Mouse (Mus musculus): ENCODE results near the gene Adamts9. TPM values are rescaled to one million over a fixed set of nuclear protein-coding genes. Genes with fewer than 3 reads are reported as not detected.
A peak's percentile ranks its signal among the peaks of the same experiment; 100 is the strongest.

Gene Adamts9
- polyA plus RNA-seq, 1 experiment from 2014 or later = 14.2 TPM

- Histone ChIP-seq H3K4me3 (replicated peaks) (peak overlapping the region; percentile 24), H3K4me2 (peak overlapping the region; percentile 53), H3K36me3 (peaks cover 65% of the 10 kb centered on the region), H3K9ac (no peak overlapping the region), H3K4me1 (peaks cover 10% of the 10 kb centered on the region; the same call in 1 of the 2 replicates), H3K9me3 (replicated peaks) (no peaks in the 10 kb centered on the region), H3K27ac (no peak overlapping the region), H3K27me3 (no peaks in the 10 kb centered on the region)
- 20% methylated on average over 20 of the region's 20 CpGs for WGBS
- ATAC-seq (replicated peaks; ENCODE audit: low FRiP score) = peak; percentile 33; the same call in 1 of the 2 replicates
These were observed 156.5 kb downstream of the Adamts9 start for GRCm38 (mm10) chr6:92786701-92787375.

DNA sequence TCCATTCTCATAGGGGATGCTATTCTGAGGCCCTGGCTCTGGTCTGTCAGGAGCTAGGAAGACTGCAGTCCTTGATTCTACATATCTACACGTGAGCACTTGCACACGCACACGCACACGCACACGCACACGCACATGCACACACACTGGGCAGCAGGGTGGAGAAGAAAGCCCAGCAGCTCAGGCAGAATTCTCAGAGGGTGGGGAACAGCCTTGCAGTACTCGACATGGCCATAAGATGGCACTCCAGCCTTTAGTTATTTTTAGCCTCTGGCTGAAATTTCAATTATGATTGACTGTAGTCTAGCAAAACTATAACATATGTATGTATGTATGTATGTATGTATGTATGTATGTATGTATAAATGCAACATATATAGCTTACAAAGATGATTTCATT lies 158.5 kb downstream of the Adamts9 start:
- no peak for ATAC-seq (replicated peaks; ENCODE audit: low FRiP score)
- H3K36me3 ChIP-seq = peaks cover 56% of the 10 kb centered on the region
- no peak overlapping the region for H3K4me3 ChIP-seq (replicated peaks)
- H3K4me1 ChIP-seq = peaks cover 13% of the 10 kb centered on the region
- H3K9ac ChIP-seq = no peak overlapping the region
- H3K27me3 ChIP-seq = no peaks in the 10 kb centered on the region
- no peak overlapping the region for H3K27ac ChIP-seq
- no peak overlapping the region for H3K4me2 ChIP-seq
- no peaks in the 10 kb centered on the region for H3K9me3 ChIP-seq (replicated peaks)
- 23% methylated on average over 7 of the region's 7 CpGs for WGBS

DNA sequence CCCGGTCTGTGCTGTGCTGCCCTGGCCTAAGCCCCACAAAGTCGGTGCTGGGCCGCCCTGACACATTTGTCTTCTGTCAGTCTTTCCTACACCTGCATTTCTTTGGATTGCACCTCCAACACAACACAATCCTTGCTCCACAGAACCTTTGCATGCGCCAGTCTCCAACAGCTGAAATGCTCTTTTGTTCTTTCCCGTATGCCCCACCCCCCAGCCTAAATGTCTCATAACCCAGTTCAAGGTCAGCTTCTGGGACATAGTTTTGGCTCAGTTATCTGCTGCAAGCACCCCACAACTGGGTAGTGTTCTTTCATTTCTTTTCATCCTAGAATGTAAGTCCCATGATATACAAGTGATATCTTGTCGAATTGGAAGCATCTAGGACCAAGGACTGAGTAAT lies 161.8 kb downstream of the Adamts9 start:
- Histone ChIP-seq H3K9me3 (replicated peaks) (no peaks in the 10 kb centered on the region), H3K4me3 (replicated peaks) (no peak overlapping the region), H3K4me2 (no peak overlapping the region), H3K27ac (no peak overlapping the region), H3K9ac (no peak overlapping the region), H3K4me1 (peaks cover 5% of the 10 kb centered on the region; the same call in 1 of the 2 replicates), H3K36me3 (peaks cover 70% of the 10 kb centered on the region), H3K27me3 (no peaks in the 10 kb centered on the region)
- 88% methylated on average over 6 of the region's 6 CpGs for WGBS
- no peak for ATAC-seq (replicated peaks; ENCODE audit: low FRiP score)

- Histone ChIP-seq H3K9ac (no peak overlapping the region), H3K4me1 (peaks cover 5% of the 10 kb centered on the region; the same call in 1 of the 2 replicates), H3K9me3 (replicated peaks) (no peaks in the 10 kb centered on the region), H3K36me3 (peaks cover 69% of the 10 kb centered on the region), H3K27ac (no peak overlapping the region), H3K27me3 (no peaks in the 10 kb centered on the region), H3K4me3 (replicated peaks) (no peak overlapping the region), H3K4me2 (no peak overlapping the region)
- ATAC-seq (replicated peaks; ENCODE audit: low FRiP score) = no peak
- WGBS = 36% methylated on average over 5 of the region's 5 CpGs
These were observed 163.4 kb downstream of the Adamts9 start for GRCm38 (mm10) chr6:92779935-92780205.

DNA sequence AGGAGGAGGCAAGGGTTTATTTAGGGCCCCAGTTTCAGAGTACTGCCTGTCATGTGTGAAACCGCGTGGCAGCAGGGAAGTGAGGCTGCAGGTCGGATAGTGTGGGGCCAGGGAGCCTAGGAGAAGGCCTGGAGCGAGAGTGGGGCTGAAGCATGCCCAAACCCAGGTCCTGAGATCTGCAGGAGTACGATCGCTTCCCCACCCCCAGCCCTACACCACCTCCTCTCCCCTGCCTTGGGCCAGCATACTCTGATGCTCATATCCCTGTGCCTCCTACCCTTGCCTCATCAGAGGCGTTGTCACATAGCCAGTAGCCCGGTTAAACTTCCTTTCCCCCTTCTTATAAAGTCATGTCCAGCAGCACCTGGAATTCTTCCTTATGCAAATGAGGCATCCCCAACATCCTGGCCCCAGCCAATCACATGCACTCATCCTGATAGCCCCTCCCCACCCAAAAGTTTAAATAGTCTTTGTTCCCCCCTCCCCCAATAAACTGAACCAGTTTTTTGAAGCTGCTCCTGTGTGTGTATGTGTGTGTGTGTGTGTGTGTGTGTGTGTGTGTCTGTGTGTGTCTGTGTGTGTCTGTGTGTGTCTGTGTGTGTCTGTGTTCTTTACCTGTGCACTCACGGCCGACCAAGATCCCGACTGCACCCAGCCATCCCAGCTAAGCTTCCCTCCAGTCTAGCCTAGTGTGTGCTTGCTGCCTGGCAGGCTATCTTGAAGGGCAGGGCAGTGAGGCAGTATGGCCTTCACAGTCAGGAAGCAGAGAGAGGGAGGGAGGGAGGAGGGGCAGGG lies 164.0 kb downstream of the Adamts9 start:
- Histone ChIP-seq H3K27me3 (no peaks in the 10 kb centered on the region), H3K9ac (no peak overlapping the region), H3K27ac (no peak overlapping the region), H3K9me3 (replicated peaks) (no peaks in the 10 kb centered on the region), H3K36me3 (peaks cover 68% of the 10 kb centered on the region), H3K4me3 (replicated peaks) (no peak overlapping the region), H3K4me1 (peaks cover 5% of the 10 kb centered on the region; the same call in 1 of the 2 replicates), H3K4me2 (no peak overlapping the region)
- ATAC-seq (replicated peaks; ENCODE audit: low FRiP score) = no peak; the same call in 1 of the 2 replicates
- 76% methylated on average over 11 of the region's 11 CpGs for WGBS

GRCm38 (mm10) chr6:92776356-92776755 lies 166.9 kb downstream of the Adamts9 start:
- Histone ChIP-seq H3K27me3 (no peaks in the 10 kb centered on the region), H3K27ac (no peak overlapping the region), H3K9ac (no peak overlapping the region), H3K9me3 (replicated peaks) (no peaks in the 10 kb centered on the region), H3K4me3 (replicated peaks) (no peak overlapping the region), H3K36me3 (peaks cover 64% of the 10 kb centered on the region), H3K4me2 (no peak overlapping the region), H3K4me1 (peaks cover 5% of the 10 kb centered on the region; the same call in 1 of the 2 replicates)
- ATAC-seq (replicated peaks; ENCODE audit: low FRiP score) = 0 out of 2 replicates have a peak, but pooled peaks have one; percentile 36
- WGBS = 32% methylated on average over 2 of the region's 2 CpGs

GRCm38 (mm10) chr6:92762372-92762771 lies 180.9 kb downstream of the Adamts9 start:
- no peaks in the 10 kb centered on the region for H3K27me3 ChIP-seq
- H3K4me3 ChIP-seq (replicated peaks) = no peak overlapping the region
- no peak overlapping the region for H3K4me2 ChIP-seq
- no peaks in the 10 kb centered on the region for H3K36me3 ChIP-seq
- H3K4me1 ChIP-seq = no peaks in the 10 kb centered on the region
- 56% methylated on average over 3 of the region's 3 CpGs for WGBS
- no peaks in the 10 kb centered on the region for H3K9me3 ChIP-seq (replicated peaks)
- no peak overlapping the region for H3K27ac ChIP-seq
- ATAC-seq (replicated peaks; ENCODE audit: low FRiP score) = no peak
- no peak overlapping the region for H3K9ac ChIP-seq

DNA sequence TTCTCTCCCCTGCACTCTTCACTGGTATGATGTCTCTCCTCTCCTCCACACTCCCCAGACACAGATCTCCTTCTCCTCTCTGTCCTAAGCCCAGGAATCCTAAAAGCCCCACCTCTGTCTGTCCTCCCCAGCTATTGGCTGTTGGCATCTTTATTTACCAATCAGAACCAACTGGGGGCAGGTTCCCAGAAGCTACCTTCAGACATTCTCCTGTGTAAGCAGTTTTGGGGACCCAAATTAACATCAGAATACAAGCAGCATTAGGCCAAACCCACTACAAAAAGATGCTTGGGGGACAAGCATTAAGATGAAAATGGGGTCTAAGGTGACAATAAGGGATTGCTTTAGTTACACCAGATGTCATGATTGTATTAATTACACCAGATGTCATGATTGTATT lies 183.7 kb downstream of the Adamts9 start:
- no peaks in the 10 kb centered on the region for H3K27me3 ChIP-seq
- H3K9ac ChIP-seq = no peak overlapping the region
- no peaks in the 10 kb centered on the region for H3K9me3 ChIP-seq (replicated peaks)
- H3K4me1 ChIP-seq = 0 out of 2 replicates have a peak, but pooled peaks cover 2% of the 10 kb centered on the region
- H3K4me3 ChIP-seq (replicated peaks) = no peak overlapping the region
- no peak for ATAC-seq (replicated peaks; ENCODE audit: low FRiP score)
- no peaks in the 10 kb centered on the region for H3K36me3 ChIP-seq
- no peak overlapping the region for H3K27ac ChIP-seq
- H3K4me2 ChIP-seq = no peak overlapping the region

GRCm38 (mm10) chr6:92755826-92756225 lies 187.5 kb downstream of the Adamts9 start:
- H3K9me3 ChIP-seq (replicated peaks) = no peaks in the 10 kb centered on the region
- no peaks in the 10 kb centered on the region for H3K27me3 ChIP-seq
- no peaks in the 10 kb centered on the region for H3K36me3 ChIP-seq
- no peak overlapping the region for H3K27ac ChIP-seq
- H3K4me2 ChIP-seq = no peak overlapping the region
- 0 out of 2 replicates have a peak, but pooled peaks cover 2% of the 10 kb centered on the region for H3K4me1 ChIP-seq
- no peak overlapping the region for H3K9ac ChIP-seq
- WGBS = 21% methylated on average over 5 of the region's 5 CpGs
- H3K4me3 ChIP-seq (replicated peaks) = no peak overlapping the region
- ATAC-seq (replicated peaks; ENCODE audit: low FRiP score) = no peak

DNA sequence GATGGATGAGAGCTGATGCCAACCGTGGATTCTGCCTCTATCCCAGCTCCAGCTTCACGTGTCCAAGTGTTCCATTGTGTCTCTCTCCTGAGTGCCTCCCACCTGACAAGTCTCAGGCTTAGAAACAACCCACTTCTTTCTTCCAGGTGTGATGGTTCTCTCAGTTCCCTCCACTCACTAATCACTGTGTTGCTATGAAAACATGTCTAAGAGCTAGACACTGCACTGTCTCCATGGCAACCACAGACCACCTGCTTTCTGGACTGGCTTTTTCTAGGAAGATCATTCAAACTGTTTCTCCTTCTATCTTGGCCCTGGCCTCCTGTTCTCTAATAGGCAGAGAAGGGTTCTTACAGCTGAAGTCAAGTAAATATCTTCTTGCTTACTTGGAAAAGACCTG lies 190.6 kb downstream of the Adamts9 start:
- Histone ChIP-seq H3K9ac (no peak overlapping the region), H3K27ac (no peak overlapping the region), H3K4me3 (replicated peaks) (no peak overlapping the region), H3K4me2 (no peak overlapping the region), H3K27me3 (no peaks in the 10 kb centered on the region), H3K9me3 (replicated peaks) (no peaks in the 10 kb centered on the region), H3K36me3 (no peaks in the 10 kb centered on the region), H3K4me1 (0 out of 2 replicates have a peak, but pooled peaks cover 2% of the 10 kb centered on the region)
- WGBS = 87% methylated on average over 2 of the region's 2 CpGs
- no peak for ATAC-seq (replicated peaks; ENCODE audit: low FRiP score)

DNA sequence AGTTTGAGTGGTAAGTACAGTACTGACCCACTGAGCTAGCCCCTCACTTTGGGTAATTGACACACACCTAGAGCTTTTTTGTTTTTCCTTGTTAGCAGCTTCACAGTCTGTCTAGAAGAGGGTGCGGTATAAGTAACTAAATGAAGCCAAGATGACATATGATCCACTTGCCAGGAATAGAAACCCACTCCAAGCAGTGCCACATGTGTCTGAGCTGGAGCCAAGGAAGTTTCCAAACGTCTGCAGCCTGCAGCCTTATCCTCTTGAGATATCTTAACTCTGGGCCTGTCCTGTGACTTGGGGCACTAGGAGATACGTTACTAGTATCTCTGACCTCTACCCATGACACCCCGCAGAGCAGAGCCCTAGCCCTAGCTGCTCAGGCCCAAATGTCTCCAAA lies 193.9 kb downstream of the Adamts9 start:
- Histone ChIP-seq H3K4me3 (replicated peaks) (no peak overlapping the region), H3K4me1 (no peaks in the 10 kb centered on the region), H3K27ac (no peak overlapping the region), H3K9ac (no peak overlapping the region), H3K9me3 (replicated peaks) (no peaks in the 10 kb centered on the region), H3K36me3 (no peaks in the 10 kb centered on the region), H3K27me3 (no peaks in the 10 kb centered on the region), H3K4me2 (no peak overlapping the region)
- WGBS = 62% methylated on average over 4 of the region's 4 CpGs
- no peak for ATAC-seq (replicated peaks; ENCODE audit: low FRiP score)

- H3K4me3 ChIP-seq (replicated peaks) = no peak overlapping the region; the same call in 1 of the 2 replicates
- no peak overlapping the region for H3K9ac ChIP-seq
- peaks cover 4% of the 10 kb centered on the region for H3K4me1 ChIP-seq
- H3K9me3 ChIP-seq (replicated peaks) = no peaks in the 10 kb centered on the region
- no peak overlapping the region for H3K27ac ChIP-seq
- H3K36me3 ChIP-seq = no peaks in the 10 kb centered on the region
- H3K27me3 ChIP-seq = no peaks in the 10 kb centered on the region
- no peak for ATAC-seq (replicated peaks; ENCODE audit: low FRiP score)
- 13% methylated on average over 11 of the region's 11 CpGs for WGBS
- peak overlapping the region; percentile 48 for H3K4me2 ChIP-seq
These were observed 199.7 kb downstream of the Adamts9 start for GRCm38 (mm10) chr6:92743605-92744004.

All from kidney, embryonic 15.5 days (tissue).